Mouse (Mus musculus) neural tube, embryonic 15.5 days (tissue): ENCODE data around the gene Rpusd4. TPM values are rescaled to one million over a fixed set of nuclear protein-coding genes. Genes with fewer than 3 reads are reported as not detected.

ENCODE experiments used
- ATAC-seq: fragments of 200-750 bp; cut with Nextera tagmentation; 2 replicates; pipeline ENCODE4 v1.8.0; 2017; ENCODE audit warnings: mild to moderate bottlenecking, moderate TSS enrichment, moderate library complexity; ENCODE audit not compliant: low FRiP score
- H3K27ac ChIP-seq: fragments of 300-500 bp; sonication (generic); replicated peaks from 2 replicates; pipeline ENCODE4 v1.5.1; 2015; ENCODE audit warnings: mild to moderate bottlenecking, inconsistent platforms
- H3K27me3 ChIP-seq: fragments of 300-500 bp; sonication (generic); replicated peaks from 2 replicates; pipeline ENCODE4 v1.6.1; 2015; ENCODE audit warnings: inconsistent platforms
- H3K36me3 ChIP-seq: fragments of 300-500 bp; sonication (generic); 2 replicates; pipeline ENCODE4 v1.6.1; 2015; ENCODE audit warnings: inconsistent platforms
- H3K4me1 ChIP-seq: fragments of 300-500 bp; sonication (generic); 2 replicates; pipeline ENCODE4 v1.6.1; 2015; ENCODE audit warnings: inconsistent platforms
- H3K4me2 ChIP-seq: fragments of 300-500 bp; sonication (generic); 2 replicates; pipeline ENCODE4 v1.6.1; 2015; ENCODE audit warnings: inconsistent platforms, mild to moderate bottlenecking, moderate library complexity
- H3K4me3 ChIP-seq: fragments of 300-500 bp; sonication (generic); replicated peaks from 2 replicates; pipeline ENCODE4 v1.5.1; 2015; ENCODE audit warnings: mild to moderate bottlenecking, inconsistent platforms
- H3K9ac ChIP-seq: fragments of 300-500 bp; sonication (generic); replicated peaks from 2 replicates; pipeline ENCODE4 v1.6.1; 2015; ENCODE audit warnings: mild to moderate bottlenecking, inconsistent platforms
- H3K9me3 ChIP-seq: fragments of 300-500 bp; sonication (generic); replicated peaks from 2 replicates; pipeline ENCODE4 v1.6.1; 2016; ENCODE audit warnings: inconsistent platforms
- WGBS: fragments of 180-500 bp; shearing (Covaris S2); methylation state at CpG from one replicate; pipeline ENCODE4 v1.1.7; 2015; ENCODE audit warnings: mixed read lengths; 5-methylcytosine and 5-hydroxymethylcytosine counted together
- polyA plus RNA-seq: library from polyadenylated mRNA; unstranded; fragments of >200 nt; fragmentation: Nextera tagmentation; extraction: Ambion mirVana; gene quantifications from 2 replicates; pipeline ENCODE4 v1.2.1, GENCODE M21; 2015

Gene Rpusd4
- polyA plus RNA-seq, 1 experiment from 2014 or later = 17.9 TPM

- Histone ChIP-seq H3K4me1 (peaks cover 10% of the 10 kb centered on the region), H3K4me2 (no peak overlapping the region), H3K27me3 (peaks cover 16% of the 10 kb centered on the region), H3K36me3 (no peaks in the 10 kb centered on the region), H3K27ac (no peak overlapping the region), H3K4me3 (no peak overlapping the region), H3K9me3 (no peaks in the 10 kb centered on the region), H3K9ac (no peak overlapping the region)
- WGBS = 29% methylated on average over 9 of the region's 9 CpGs
- ATAC-seq = no peak
These were observed 51.0 kb downstream of the Rpusd4 start for GRCm38 (mm10) chr9:35318537-35319172.

DNA sequence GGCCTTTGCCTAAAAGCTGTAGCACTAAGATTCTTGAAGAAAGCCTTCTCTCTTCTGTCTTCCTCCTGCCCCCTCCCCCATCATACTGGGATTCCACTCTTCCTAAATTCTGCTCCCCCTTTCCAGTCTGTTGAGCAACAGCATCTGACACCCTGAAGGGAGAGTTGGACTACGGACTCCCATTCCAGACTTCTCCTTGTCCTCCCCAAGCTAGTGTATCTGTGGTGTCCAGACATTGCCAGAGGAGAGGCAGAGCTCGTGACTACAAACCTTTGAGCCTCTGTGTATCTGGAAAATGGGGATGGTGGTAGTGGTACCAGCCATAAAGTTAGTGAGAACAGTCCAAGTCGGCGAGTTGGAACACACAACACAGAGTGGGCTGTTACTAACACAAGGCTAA is 52.6 kb downstream of the Rpusd4 start:
- no peak overlapping the region for H3K9ac ChIP-seq
- no peak overlapping the region for H3K4me3 ChIP-seq
- H3K27ac ChIP-seq = no peak overlapping the region
- 93% methylated on average over 4 of the region's 4 CpGs for WGBS
- H3K36me3 ChIP-seq = no peaks in the 10 kb centered on the region
- H3K27me3 ChIP-seq = peaks cover 23% of the 10 kb centered on the region
- H3K9me3 ChIP-seq = no peaks in the 10 kb centered on the region
- peaks cover 7% of the 10 kb centered on the region; the same call in 1 of the 2 replicates for H3K4me1 ChIP-seq
- no peak overlapping the region for H3K4me2 ChIP-seq
- ATAC-seq = no peak

- H3K9ac ChIP-seq = no peak overlapping the region
These were observed 56.3 kb downstream of the Rpusd4 start for GRCm38 (mm10) chr9:35323974-35324373.

DNA sequence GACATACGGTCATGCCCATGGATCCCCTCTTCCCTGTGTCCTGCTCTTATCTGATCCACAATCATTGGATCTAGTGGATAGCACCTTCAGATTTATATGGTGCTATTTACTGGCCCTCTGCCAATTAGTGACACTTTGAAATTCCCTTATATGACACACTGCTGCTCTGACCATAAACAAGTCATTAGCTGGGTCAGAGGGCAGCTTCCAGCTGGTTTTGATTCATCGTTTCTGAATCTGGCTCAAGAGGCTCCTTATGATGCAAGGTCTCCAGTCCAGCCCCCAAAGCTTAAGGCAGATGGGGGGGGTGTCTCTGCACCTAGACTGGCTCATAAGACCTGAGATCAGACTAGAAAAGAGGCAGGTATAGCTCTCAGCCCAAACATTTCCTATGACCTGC is 56.9 kb downstream of the Rpusd4 start:
- Histone ChIP-seq H3K27ac (no peak overlapping the region), H3K27me3 (peaks cover 47% of the 10 kb centered on the region), H3K9ac (no peak overlapping the region), H3K36me3 (no peaks in the 10 kb centered on the region), H3K4me2 (no peak overlapping the region), H3K4me3 (no peak overlapping the region), H3K4me1 (no peaks in the 10 kb centered on the region), H3K9me3 (no peaks in the 10 kb centered on the region)
- 30% methylated on average over 2 of the region's 2 CpGs for WGBS
- ATAC-seq = no peak

More at GRCm38 (mm10) chr9:35323974-35324373, 56.3 kb downstream of the Rpusd4 start:
- H3K9me3 ChIP-seq = no peaks in the 10 kb centered on the region
- H3K27ac ChIP-seq = no peak overlapping the region
- H3K4me1 ChIP-seq = peaks cover under 1% of the 10 kb centered on the region; the same call in 1 of the 2 replicates
- H3K4me3 ChIP-seq = no peak overlapping the region
- no peaks in the 10 kb centered on the region for H3K36me3 ChIP-seq
- ATAC-seq = no peak
- H3K27me3 ChIP-seq = peaks cover 42% of the 10 kb centered on the region
- no peak overlapping the region for H3K4me2 ChIP-seq
- 83% methylated on average over 4 of the region's 4 CpGs for WGBS

GRCm38 (mm10) chr9:35326644-35327263 is 59.1 kb downstream of the Rpusd4 start:
- Histone ChIP-seq H3K9ac (no peak overlapping the region), H3K9me3 (no peaks in the 10 kb centered on the region), H3K4me2 (no peak overlapping the region), H3K4me3 (no peak overlapping the region), H3K4me1 (peaks cover 9% of the 10 kb centered on the region), H3K27me3 (peaks cover 51% of the 10 kb centered on the region), H3K36me3 (no peaks in the 10 kb centered on the region), H3K27ac (no peak overlapping the region)
- WGBS = 58% methylated on average over 7 of the region's 7 CpGs
- no peak for ATAC-seq

Other genes starting within 250 kb of the Rpusd4 start
- 11.4 and 15.6 TPM in 2 replicates for gene St3gal4, start 148.6 kb upstream of the Rpusd4 start, polyA plus RNA-seq
- gene Dcps, start 91.8 kb upstream of the Rpusd4 start, polyA plus RNA-seq = 69.1 and 73.7 TPM in 2 replicates
- 67.2 and 69.1 TPM in 2 replicates for gene Srpr, start 67.7 kb upstream of the Rpusd4 start, polyA plus RNA-seq
- gene Tirap, start 67.6 kb upstream of the Rpusd4 start, polyA plus RNA-seq = 4.7 and 5.6 TPM in 2 replicates
- 48.2 and 50.1 TPM in 2 replicates for gene Foxred1, start 56.8 kb upstream of the Rpusd4 start, polyA plus RNA-seq
- gene Fam118b, start 60 bp upstream of the Rpusd4 start, polyA plus RNA-seq = 47.5 and 48.8 TPM in 2 replicates
- gene Cdon, start 153.3 kb downstream of the Rpusd4 start, polyA plus RNA-seq = 3.3 and 3.6 TPM in 2 replicates